In the genomic region with DNA sequence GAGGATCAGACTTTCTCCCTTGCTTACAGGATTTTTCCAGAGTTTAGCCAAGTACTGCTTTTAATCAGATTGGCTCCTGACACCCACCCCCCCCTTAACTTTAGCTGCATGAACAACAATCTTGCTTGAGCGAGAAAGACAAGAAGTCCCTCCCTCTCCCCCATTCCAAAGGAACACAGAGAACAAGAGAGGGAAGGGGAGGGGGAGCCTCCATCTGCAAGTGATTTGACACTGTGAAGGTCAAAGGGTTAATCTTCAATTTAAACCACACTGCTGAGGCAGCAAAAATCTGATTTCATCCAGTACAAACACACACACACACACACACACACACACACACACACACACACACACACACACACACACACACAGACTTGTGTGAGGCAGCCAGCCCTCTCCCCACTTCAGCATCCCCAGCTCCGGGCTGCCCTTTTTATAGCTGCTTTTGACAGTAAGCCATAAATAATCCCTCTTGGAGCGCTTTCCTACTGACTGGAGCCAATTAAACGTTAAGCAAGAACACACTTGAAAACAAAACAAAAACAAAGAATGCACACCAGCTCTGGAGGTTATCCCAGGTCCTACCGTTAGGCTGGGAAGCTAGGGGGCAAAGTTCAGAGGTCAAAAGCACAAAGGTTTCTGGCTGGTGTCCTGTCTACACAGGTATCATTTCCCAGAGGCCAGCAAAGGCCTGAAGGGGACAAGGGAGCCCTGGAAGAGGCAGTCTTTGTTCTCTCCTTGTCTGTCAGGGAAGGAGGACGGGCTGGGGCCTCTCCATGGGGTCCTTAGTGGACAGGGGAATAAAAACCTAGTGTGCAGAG, we compare ENCODE assay signal across 8 mouse cellular contexts. TPM values are rescaled to one million over a fixed set of nuclear protein-coding genes. Genes with fewer than 3 reads are reported as not detected.
A peak's percentile ranks its signal among the peaks of the same experiment; 100 is the strongest.
DNase-seq lines count a peak whose midpoint lies in the region; ATAC-seq and TF ChIP-seq lines count a peak whose summit lies in the region.

No protein-coding gene starts in this region.

- peak overlapping the region; percentile 21; the same call in 1 of the 2 replicates for H3K4me2 ChIP-seq in limb, embryonic 11.5 days (ENCODE audit: low read depth, severe bottlenecking)
- H3K4me2 ChIP-seq in neural tube, embryonic 14.5 days (ENCODE audit: low read depth, low read length) = no peak overlapping the region

- no peak overlapping the region; the same call in 1 of the 2 replicates for H3K27ac ChIP-seq in ES-E14 (ENCODE audit: insufficient read depth, low read depth, low read length, poor library complexity, severe bottlenecking)
- H3K27ac ChIP-seq in limb, embryonic 11.5 days (replicated peaks; ENCODE audit: low read depth, low read length) = peak overlapping the region; percentile 94
- H3K27ac ChIP-seq in neural tube, embryonic 14.5 days (ENCODE audit: low read depth, low read length) = peak overlapping the region; percentile 58
- H3K27ac ChIP-seq in thymus, adult 2 months (ENCODE audit: control insufficient read depth, insufficient read depth, low read length) = no peak overlapping the region

- no peak for DNase-seq in ES-E14 (ENCODE audit: low read depth, low spot score)
- DNase-seq in embryo, embryonic 9.5 days (ENCODE audit: extremely low spot score) = peak; percentile 85
- DNase-seq in heart, postnatal 36 days = peak; percentile 35 to 66
- peak; percentile 84 for DNase-seq in limb, embryonic 11.5 days (ENCODE audit: low spot score)
- no peak for DNase-seq in spleen, postnatal 36 days (ENCODE audit: low spot score in 2 of 2)
- DNase-seq in Muller cell, postnatal 12 days (ENCODE audit: inconsistent ontology term) = no peak
- DNase-seq in thymus, adult 2 months = no peak

- WGBS in limb, embryonic 11.5 days = 2% methylated on average over 6 of the region's 6 CpGs
- 1% methylated on average over 6 of the region's 6 CpGs for WGBS in neural tube, embryonic 14.5 days
- WGBS in thymus, adult 2 months = 82% methylated on average over 6 of the region's 6 CpGs

- no peak for TF ChIP-seq CTCF in thymus, adult 2 months (IDR thresholded peaks at IDR 0.05; ENCODE audit: borderline replicate concordance, control insufficient read depth, extremely low read depth, insufficient read depth, low read length, poor library complexity)

- no peak overlapping the region for H3K4me3 ChIP-seq in ES-E14 (ENCODE audit: insufficient read depth in 1 of 2, low read depth in 1 of 2, low read length in 2 of 2, poor library complexity in 1 of 2, severe bottlenecking in 1 of 2)
- no peak overlapping the region for H3K4me3 ChIP-seq in limb, embryonic 11.5 days (ENCODE audit: low read depth, low read length)
- H3K4me3 ChIP-seq in neural tube, embryonic 14.5 days (ENCODE audit: low read depth, low read length) = no peak overlapping the region
- no peak overlapping the region for H3K4me3 ChIP-seq in thymus, adult 2 months (ENCODE audit: control insufficient read depth, insufficient read depth, low read length)

- peak; percentile 85 for ATAC-seq in limb, embryonic 11.5 days (ENCODE audit: insufficient number of reproducible peaks, low FRiP score, low TSS enrichment, low read depth)
- ATAC-seq in neural tube, embryonic 14.5 days (ENCODE audit: low read depth) = peak; percentile 83

- peaks cover 2% of the 10 kb centered on the region; the same call in 1 of the 2 replicates for H3K36me3 ChIP-seq in ES-E14 (ENCODE audit: control insufficient read depth, insufficient read depth, low read length, poor library complexity, severe bottlenecking)
- no peaks in the 10 kb centered on the region for H3K36me3 ChIP-seq in limb, embryonic 11.5 days (ENCODE audit: control insufficient read depth, insufficient read depth, low read length)
- H3K36me3 ChIP-seq in neural tube, embryonic 14.5 days (ENCODE audit: control insufficient read depth, insufficient read depth, low read length) = no peaks in the 10 kb centered on the region
- H3K36me3 ChIP-seq in thymus, adult 2 months (ENCODE audit: control insufficient read depth, insufficient read depth, low read length) = peaks cover 8% of the 10 kb centered on the region

- H3K9ac ChIP-seq in ES-E14 (ENCODE audit: insufficient read depth, low read depth, low read length, poor library complexity, severe bottlenecking) = peak overlapping the region; percentile 39; the same call in 1 of the 2 replicates
- H3K9ac ChIP-seq in limb, embryonic 11.5 days (ENCODE audit: low read length) = peak overlapping the region; percentile 41; the same call in 1 of the 2 replicates
- 0 out of 2 replicates have a peak overlapping the region, but pooled peaks have one; percentile 25 for H3K9ac ChIP-seq in neural tube, embryonic 14.5 days (replicated peaks; ENCODE audit: low read depth, low read length)

- H3K27me3 ChIP-seq in limb, embryonic 11.5 days (ENCODE audit: control insufficient read depth, insufficient read depth, low read length) = no peaks in the 10 kb centered on the region
- H3K27me3 ChIP-seq in neural tube, embryonic 14.5 days (ENCODE audit: control insufficient read depth, insufficient read depth, low read length) = no peaks in the 10 kb centered on the region
- no peaks in the 10 kb centered on the region for H3K27me3 ChIP-seq in thymus, adult 2 months (ENCODE audit: control insufficient read depth, insufficient read depth, low read length)

- peaks cover 12 to 35% of the 10 kb centered on the region in 2 experiments; a peak in 3 of 4 replicates for H3K4me1 ChIP-seq in ES-E14 (ENCODE audit: control insufficient read depth in 2 of 2, insufficient read depth in 2 of 2, low read length in 2 of 2, poor library complexity in 1 of 2)
- H3K4me1 ChIP-seq in limb, embryonic 11.5 days (ENCODE audit: control insufficient read depth, insufficient read depth, low read length) = peaks cover 54% of the 10 kb centered on the region
- peaks cover 40% of the 10 kb centered on the region for H3K4me1 ChIP-seq in neural tube, embryonic 14.5 days (ENCODE audit: control insufficient read depth, insufficient read depth, low read length)
- peaks cover 21% of the 10 kb centered on the region for H3K4me1 ChIP-seq in thymus, adult 2 months (replicated peaks; ENCODE audit: control insufficient read depth, insufficient read depth, low read length)

- TF ChIP-seq POLR2A in thymus, adult 2 months (IDR thresholded peaks at IDR 0.05; ENCODE audit: control insufficient read depth, extremely low read depth, insufficient read depth, low read length, poor library complexity) = no peak

- in situ Hi-C loops in ES-E14 (cut with MboI; ENCODE audit: low sequenced_read_pairs in 2 of 2, unreplicated experiment in 2 of 2) = no loop called here

- no peaks in the 10 kb centered on the region for H3K9me3 ChIP-seq in ES-E14 (ENCODE audit: control insufficient read depth, insufficient read depth, low read depth, low read length)
- H3K9me3 ChIP-seq in limb, embryonic 11.5 days (ENCODE audit: control insufficient read depth, low read length) = no peaks in the 10 kb centered on the region
- H3K9me3 ChIP-seq in neural tube, embryonic 14.5 days (ENCODE audit: control insufficient read depth, low read length) = no peaks in the 10 kb centered on the region

- intact Hi-C loops in heart, postnatal 36 days (cut with DNase I) = no loop called here

TF ChIP-seq in ES-E14, 5 proteins besides CTCF, POLR2A, EP300 and RAD21:
- TF ChIP-seq MAFK (IDR thresholded peaks at IDR 0.05; ENCODE audit: insufficient read depth, low read depth, low read length) (peak; percentile 88), ZC3H11A (IDR thresholded peaks at IDR 0.05; ENCODE audit: borderline replicate concordance, low read depth, low read length) (no peak)

RNA-seq across cellular contexts. Expression of gene Bmf, which starts 16.4 kb away (rescaled TPM):
- total RNA-seq in ES-E14 (2012; rRNA removed) = 9.1 and 14.1 TPM in 2 replicates
- 1 to 10 TPM; 6.7 to 8.2 TPM for total RNA-seq in heart, postnatal 36 days (2021)
- polyA plus RNA-seq in limb, embryonic 11.5 days (2014; fragmentation: Nextera tagmentation; extraction: Ambion mirVana) = 3.8 and 7.5 TPM in 2 replicates
- 0.99 and 2.2 TPM in 2 replicates for polyA plus RNA-seq in neural tube, embryonic 14.5 days (2014; fragmentation: Nextera tagmentation; extraction: Ambion mirVana)
- polyA plus RNA-seq in thymus, adult 2 months (2012; rRNA removed) = 67.3 and 80.9 TPM in 2 replicates

RNA-seq across cellular contexts. Expression of gene Srp14, which starts 53.6 kb away (rescaled TPM):
- 132 and 191 TPM in 2 replicates for total RNA-seq in ES-E14 (2012; rRNA removed)
- 100 to 1,000 TPM; 114 to 118 TPM for total RNA-seq in heart, postnatal 36 days (2021)
- polyA plus RNA-seq in limb, embryonic 11.5 days (2014; fragmentation: Nextera tagmentation; extraction: Ambion mirVana) = 231 TPM in 2 replicates
- 331 and 342 TPM in 2 replicates for polyA plus RNA-seq in neural tube, embryonic 14.5 days (2014; fragmentation: Nextera tagmentation; extraction: Ambion mirVana)
- 59.9 and 82.7 TPM in 2 replicates for polyA plus RNA-seq in thymus, adult 2 months (2012; rRNA removed)

Comparison
In these comparisons a context has a peak if more than half of its experiments do, and no peak if none do; other contexts are left out.
1. DNase-seq: peak in embryo, embryonic 9.5 days (single experiment), heart, postnatal 36 days (2 of 2) and limb, embryonic 11.5 days (single experiment); none in ES-E14 (single experiment), spleen, postnatal 36 days (0 of 2), Muller cell, postnatal 12 days (single experiment) and thymus, adult 2 months (single experiment).
2. H3K27ac ChIP-seq: peak in limb, embryonic 11.5 days (single experiment) and neural tube, embryonic 14.5 days (single experiment); none in ES-E14 (single experiment) and thymus, adult 2 months (single experiment).
3. Peak in every context shown above with its lines, with median percentiles within 50 percentile points of each other: H3K9ac ChIP-seq.